Mouse (Mus musculus): ENCODE results near the gene Srrm4.

Gene Srrm4

GRCm38 (mm10) chr5:116486135-116486534, 105.5 kb downstream of the Srrm4 start:
- DNase-seq = no peak

- DNase-seq = peak; percentile 54 to 81
Observed at GRCm38 (mm10) chr5:116485069-116485468, 106.5 kb downstream of the Srrm4 start.

GRCm38 (mm10) chr5:116484236-116484635, 107.4 kb downstream of the Srrm4 start:
- DNase-seq = no peak

GRCm38 (mm10) chr5:116478607-116479371, 112.8 kb downstream of the Srrm4 start:
- peak; percentile 52 to 75 for DNase-seq

GRCm38 (mm10) chr5:116476006-116476405, 115.6 kb downstream of the Srrm4 start:
- peak in 1 of 2 experiments; percentile 22 for DNase-seq

- DNase-seq = no peak
Observed at GRCm38 (mm10) chr5:116461354-116462042, 130.1 kb downstream of the Srrm4 start.

GRCm38 (mm10) chr5:116459970-116460369, 131.6 kb downstream of the Srrm4 start:
- DNase-seq = no peak

- no peak for DNase-seq
Observed at GRCm38 (mm10) chr5:116457791-116458190, 133.8 kb downstream of the Srrm4 start.

- no peak for DNase-seq
Observed at GRCm38 (mm10) chr5:116456796-116457515, 134.7 kb downstream of the Srrm4 start.

- DNase-seq = peak; percentile 77 to 80
Observed at GRCm38 (mm10) chr5:116453401-116453851, 138.2 kb downstream of the Srrm4 start.

- DNase-seq = no peak
Observed at GRCm38 (mm10) chr5:116450901-116451300, 140.7 kb downstream of the Srrm4 start.

GRCm38 (mm10) chr5:116449522-116450225, 141.9 kb downstream of the Srrm4 start:
- no peak for DNase-seq

- DNase-seq = peak; percentile 15 to 65
Observed at GRCm38 (mm10) chr5:116448409-116449191, 143.0 kb downstream of the Srrm4 start.

- DNase-seq = peak in 1 of 2 experiments; percentile 29
Observed at GRCm38 (mm10) chr5:116447821-116448350, 143.7 kb downstream of the Srrm4 start.

GRCm38 (mm10) chr5:116446552-116446951, 145.1 kb downstream of the Srrm4 start:
- DNase-seq = no peak

GRCm38 (mm10) chr5:116445634-116446367, 145.8 kb downstream of the Srrm4 start:
- no peak for DNase-seq

- peak; percentile 23 to 24 for DNase-seq
Observed at GRCm38 (mm10) chr5:116444517-116444916, 147.1 kb downstream of the Srrm4 start.

- no peak for DNase-seq
Observed at GRCm38 (mm10) chr5:116443459-116443940, 148.1 kb downstream of the Srrm4 start.

GRCm38 (mm10) chr5:116442697-116443458, 148.7 kb downstream of the Srrm4 start:
- DNase-seq = no peak

GRCm38 (mm10) chr5:116440251-116440650, 151.4 kb downstream of the Srrm4 start:
- no peak for DNase-seq
